Mouse (Mus musculus): ENCODE data around the gene H2afy.
"Not testable (repeated sequence)": the region's sequence is repeated elsewhere in the genome, so short reads cannot be mapped to it uniquely, and the experiment has no call there.

DNA sequence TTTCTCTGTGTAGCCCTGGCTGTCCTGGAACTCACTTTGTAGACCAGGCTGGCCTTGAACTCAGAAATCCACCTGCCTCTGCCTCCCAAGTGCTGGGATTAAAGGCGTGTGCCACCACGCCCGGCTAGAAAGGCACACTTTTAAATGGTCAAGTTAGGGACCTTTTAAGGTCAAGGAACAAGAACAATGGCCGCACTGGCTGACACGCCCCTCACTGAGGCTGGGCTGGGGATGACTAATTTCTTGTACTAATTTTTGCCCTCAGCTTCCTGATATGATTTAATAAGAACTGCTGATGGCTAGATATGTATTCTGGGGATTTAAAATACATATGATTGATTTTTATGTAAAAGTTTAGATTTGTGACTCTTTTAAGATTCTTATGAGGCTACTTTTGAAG, 108.2 kb downstream of the H2afy start:
- not testable (repeated sequence) for TF ChIP-seq CTCF (IDR thresholded peaks at IDR 0.05; ENCODE audit: borderline replicate concordance, control insufficient read depth, extremely low read depth, insufficient read depth, low read length, poor library complexity); POLR2A (IDR thresholded peaks at IDR 0.05; ENCODE audit: control insufficient read depth, extremely low read depth, insufficient read depth, low read length, poor library complexity)

Measured in thymus, adult 2 months (tissue).